Mouse (Mus musculus): ENCODE results near the gene Zbtb20.

The Zbtb20 gene

DNA sequence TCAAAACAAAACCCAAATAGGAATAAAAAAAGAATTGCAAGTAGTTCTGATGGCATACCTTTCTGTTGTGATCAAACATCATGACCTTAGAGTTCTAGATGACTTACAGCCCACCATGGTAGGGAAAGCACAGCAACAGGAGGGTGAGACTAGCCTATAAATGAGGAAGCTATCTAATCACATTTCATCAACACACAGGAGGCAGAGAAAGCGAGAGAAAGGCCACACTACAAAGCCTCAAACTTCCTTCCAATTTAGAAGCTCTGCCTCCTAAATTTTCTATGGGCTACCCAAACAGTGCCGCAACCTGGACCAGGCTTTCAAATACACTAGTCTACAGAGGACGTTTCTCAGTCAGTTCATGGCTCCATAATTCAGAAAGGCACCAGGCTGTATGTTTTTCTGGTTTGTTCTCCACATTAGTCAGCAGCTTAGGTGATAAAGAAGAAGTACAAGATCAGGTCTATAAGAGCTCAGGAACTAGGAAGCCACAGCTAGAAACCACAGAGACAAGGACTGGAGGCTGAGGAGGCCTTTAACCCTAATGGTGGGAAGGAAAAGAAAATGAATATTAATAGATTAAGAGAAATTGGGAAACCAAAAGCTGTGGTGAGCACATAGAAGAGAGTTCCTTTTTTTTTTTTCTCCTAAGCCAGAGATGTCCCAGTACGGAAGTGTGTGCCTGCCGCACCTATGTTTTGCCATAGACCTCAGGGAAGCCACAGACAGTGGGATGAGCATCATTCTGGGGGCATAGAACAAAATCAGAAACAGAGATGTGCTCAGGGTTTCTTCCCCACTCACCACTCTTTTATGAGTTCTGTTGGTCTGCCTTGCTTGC lies 572.7 kb downstream of the Zbtb20 start:
- no peak for DNase-seq (ENCODE audit: low read depth, low spot score)

DNA sequence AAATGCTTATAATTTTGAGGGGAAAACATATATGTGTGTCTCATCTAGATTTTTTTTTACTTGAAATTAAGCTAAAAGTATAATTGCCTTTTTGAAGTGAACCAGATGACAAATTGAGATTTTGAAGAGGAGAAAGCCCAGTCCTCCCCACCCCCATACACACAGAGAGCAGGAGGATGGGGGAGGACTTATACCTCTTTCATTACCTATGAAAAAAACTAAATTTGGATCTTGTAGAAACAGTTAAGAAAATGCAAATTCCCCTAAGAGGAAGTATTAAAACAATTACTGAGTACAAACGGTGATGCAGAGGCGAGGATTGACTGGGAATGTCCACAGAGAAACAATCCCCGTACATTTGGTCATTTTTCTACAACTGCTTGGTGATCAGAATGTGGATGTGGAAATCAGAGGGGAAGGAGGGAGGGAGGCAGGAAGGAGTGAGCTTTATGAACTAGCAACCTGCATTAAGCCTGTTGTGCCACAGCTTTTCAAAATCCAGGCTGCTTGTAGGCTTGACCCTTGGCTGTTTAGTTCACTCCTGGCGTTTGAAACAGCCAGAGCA lies 578.8 kb downstream of the Zbtb20 start:
- no peak for DNase-seq (ENCODE audit: low read depth, low spot score)

DNA sequence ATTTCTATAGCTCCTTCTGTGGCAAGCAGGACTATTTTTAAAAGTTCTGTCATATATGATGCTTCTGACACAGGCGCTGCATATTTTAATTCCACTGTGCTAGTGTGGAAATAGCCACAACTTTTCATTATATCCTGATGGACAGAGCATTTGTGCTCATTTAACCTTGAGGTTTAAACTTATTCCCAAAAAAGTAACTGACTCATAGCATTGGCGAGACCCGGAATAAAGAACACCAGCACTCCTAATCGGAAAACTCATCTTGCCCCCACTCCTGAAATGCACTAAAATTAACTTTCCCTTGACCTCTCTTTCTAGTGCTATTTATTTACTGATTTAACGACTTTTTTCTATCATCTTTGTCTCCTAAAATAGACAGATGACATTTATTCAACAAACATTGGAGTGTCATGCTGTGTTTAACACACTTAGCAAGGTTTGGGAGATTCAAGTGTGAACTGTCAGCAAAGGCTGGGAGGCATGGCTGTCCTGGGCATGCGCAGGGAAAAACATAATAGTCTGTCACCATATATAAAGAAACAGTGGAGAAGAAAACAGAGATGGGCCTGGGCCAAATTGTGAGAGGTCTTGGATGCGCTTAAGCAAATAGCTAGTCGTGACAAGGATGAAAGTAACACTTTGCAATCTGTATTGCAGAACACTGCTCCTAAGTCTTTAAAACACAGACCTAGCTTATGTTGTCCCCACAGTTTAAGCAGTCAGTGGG lies 580.9 kb downstream of the Zbtb20 start:
- no peak for DNase-seq (ENCODE audit: low read depth, low spot score)

DNA sequence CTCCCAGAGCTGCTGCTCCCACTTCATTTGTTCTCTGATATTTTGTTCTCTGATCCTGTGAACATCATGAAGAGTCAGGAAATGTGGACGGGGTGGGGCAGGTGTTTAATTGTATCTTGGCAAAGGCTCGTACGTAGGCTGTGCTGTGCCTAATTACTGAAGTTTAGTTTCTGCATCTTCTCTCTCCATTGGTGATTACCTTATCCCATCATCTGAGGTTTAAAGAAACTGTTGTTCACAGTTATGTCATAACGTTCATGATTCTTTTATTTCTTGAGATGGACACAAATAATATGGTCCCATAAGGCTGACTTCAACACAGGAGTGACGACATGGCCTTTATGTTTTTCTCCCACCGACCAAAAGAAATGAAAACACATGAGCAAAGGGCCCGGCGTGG lies 582.1 kb downstream of the Zbtb20 start:
- no peak for DNase-seq (ENCODE audit: low read depth, low spot score)

DNA sequence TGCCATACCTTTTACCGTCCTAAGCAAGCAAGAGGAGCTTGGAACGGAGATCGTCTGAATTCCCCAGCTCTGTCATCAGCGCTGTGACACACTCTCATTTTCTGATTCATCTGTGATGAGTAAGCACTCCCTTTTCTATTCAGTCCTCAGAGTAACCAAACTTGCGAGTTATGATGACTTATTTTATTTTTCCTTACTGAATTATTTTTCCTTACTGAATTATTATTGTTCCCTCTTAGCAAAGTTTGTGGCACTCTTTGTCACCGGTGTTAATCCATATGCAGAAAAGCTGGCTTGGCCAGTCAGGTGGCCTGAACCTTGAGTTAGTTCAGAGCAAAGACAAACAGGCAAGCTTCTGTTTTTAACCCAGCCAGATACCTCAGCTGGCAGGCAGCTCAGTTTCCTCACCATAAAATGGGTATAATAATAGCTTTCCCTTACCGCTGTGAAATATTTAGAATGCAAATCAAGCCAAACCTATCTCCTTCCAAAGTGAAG lies 583.1 kb downstream of the Zbtb20 start:
- no peak for DNase-seq (ENCODE audit: low read depth, low spot score)

DNA sequence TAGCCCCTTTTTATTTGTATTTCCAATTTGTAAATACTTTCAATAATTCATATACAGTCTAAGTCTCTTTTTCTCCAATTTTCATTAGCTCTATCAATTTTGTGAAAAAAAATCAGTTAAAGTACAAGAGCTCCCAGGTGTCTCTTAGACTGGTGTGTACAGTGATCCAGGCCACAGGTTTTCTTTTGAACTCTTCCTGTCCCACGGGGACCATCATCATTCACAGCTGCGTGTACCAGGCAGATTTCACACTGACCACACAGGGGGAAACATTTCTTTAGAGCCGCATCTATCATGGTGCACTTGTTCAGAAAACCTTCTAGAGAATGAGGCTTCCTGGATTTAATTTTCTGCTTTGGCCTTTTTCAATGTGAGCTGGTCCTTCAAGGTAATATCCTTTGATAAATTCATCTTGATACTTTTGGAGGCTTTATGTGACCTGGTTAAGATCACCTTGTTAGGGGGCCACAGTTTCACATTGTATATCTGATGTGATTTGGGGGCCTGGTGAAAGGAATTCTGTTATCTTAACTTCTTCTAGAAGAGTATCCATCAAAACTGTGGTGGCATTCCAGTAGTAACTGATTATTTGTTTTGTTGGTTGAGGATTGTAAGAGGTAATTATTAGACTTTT lies 586.2 kb downstream of the Zbtb20 start:
- DNase-seq (ENCODE audit: low read depth, low spot score), result no peak

DNA sequence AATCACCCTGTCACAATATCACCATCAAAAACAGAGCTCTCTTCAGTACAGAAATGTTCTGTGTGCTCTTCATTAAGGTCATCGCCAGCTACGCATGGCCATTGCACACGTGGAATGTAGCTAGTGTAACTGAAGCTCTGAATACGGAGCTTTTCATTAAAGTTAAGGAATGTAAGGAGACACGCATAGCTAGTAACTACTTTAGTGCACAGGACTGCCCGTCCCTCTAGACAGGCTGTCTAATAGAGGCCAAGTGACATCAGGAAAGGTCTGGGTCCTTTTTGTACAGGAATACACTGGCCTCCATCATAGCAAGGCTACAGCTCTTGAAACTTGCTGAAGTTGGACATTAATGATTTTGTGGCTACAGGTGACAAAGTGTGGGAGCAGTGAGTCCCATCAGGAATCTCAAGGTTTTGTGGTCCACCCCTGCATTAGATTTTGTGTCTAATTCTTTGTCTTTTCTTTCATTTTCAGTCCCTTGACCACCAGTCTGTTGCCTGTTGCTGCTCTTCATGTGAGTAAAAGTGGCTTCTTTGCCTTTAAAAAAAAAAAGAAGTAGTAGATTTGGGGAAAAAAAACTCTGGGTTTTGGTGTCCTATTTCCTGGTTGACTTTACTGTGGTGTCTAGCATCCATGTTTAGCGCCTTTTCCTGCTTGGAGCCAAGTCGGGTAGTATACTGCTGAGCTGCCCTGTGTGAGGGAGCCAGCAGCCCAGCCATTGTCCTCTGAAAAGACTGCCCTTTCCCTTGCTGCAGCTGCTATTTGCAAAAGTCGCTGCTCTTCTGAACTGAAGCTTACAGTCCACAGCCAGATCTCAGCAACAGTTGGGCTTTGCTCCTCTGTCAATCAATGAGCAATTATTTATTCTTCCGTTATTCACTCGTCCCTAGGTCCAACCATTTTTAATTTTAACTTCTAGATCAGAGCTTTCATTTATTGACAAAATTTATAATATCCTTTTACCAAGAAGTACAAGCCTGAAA lies 587.1 kb downstream of the Zbtb20 start:
- DNase-seq (ENCODE audit: low read depth, low spot score), result no peak

DNA sequence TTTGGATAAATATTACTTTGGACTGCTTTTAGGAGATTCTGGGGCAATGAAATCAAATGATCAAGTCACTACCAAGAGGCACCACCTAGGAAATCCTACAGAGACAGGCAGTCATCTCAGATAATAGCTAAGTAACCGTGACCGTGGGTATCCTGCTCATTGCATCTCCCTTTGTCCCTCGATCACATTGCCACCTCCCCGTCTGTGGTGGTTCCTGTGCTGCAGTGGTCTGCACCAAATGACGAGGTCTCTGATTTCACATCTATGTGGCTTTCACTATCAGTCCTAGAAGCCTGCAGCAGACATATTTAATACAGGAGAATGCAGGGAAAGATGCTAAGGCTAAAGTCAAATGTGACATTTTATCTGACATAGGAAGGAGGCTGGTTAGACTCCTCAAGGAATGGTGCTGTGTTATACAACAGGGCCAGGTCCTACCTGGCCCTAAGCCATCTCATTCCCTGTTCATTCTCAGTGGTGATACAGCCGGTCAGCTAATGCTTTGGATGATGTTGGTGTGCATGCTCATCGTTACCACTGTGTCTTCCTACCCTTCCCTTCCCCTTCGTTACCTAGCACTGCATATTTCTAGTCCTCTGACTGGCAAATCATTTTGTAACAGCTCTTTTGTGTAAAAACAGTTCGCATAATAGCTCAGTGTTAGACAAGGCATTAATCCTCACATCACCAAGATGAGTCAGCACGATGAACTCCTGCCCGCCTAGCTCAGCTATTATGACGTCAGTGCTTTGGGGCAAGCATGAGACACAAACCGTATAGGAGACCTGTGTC lies 588.2 kb downstream of the Zbtb20 start:
- no peak for DNase-seq (ENCODE audit: low read depth, low spot score)

DNA sequence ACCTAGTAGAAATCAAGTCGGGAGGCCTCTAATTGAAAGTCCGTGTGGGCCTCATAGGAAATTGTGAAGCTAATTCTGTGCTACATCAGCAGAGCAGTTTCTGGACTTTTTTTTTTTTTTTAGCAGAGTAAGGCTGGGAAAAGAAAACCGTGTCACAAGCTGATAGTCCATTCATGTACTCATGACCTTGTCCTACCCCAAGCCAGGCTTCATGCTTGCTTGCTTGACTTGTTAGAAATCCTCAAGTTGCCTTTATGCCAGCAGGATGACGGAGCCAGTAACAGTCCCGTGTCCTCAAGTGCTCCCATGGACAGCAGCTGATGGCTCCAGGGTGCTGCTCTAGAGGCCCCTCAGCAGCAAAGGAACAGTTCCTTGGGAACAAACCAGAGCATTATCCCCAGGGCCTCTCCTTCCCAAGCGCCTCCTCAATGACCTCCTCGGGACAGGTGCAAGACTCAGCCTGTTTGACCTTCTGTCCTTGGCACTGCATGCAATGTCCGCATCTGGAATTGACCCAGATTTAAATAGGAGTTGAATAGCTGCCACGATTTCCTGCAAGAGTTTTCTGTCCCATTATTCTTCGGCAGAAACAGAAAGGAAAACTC lies 588.9 kb downstream of the Zbtb20 start:
- DNase-seq (ENCODE audit: low read depth, low spot score), result no peak

DNA sequence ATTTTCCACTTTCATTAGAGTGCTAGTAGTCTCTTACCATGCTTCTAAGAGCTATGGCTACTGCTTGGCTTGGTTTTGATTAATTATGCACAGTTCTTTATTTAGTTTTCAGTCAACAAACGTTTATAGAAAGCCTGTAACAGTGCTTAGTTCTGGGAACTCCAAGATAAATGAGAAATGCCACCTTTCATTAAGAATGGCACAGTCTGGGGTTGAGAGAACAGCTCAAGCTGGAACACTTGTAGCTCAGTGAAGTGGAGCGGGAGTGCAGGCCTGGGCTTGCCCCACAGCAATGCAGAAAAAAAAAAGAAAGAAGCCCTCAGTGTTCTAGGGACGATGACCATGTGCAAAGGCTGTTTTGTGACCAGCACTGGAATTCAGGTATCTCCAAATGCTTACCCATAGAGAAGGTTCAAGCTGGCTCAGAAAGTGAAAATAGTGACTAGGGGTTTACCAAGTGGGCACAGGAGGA lies 589.7 kb downstream of the Zbtb20 start:
- no peak for DNase-seq (ENCODE audit: low read depth, low spot score)

DNA sequence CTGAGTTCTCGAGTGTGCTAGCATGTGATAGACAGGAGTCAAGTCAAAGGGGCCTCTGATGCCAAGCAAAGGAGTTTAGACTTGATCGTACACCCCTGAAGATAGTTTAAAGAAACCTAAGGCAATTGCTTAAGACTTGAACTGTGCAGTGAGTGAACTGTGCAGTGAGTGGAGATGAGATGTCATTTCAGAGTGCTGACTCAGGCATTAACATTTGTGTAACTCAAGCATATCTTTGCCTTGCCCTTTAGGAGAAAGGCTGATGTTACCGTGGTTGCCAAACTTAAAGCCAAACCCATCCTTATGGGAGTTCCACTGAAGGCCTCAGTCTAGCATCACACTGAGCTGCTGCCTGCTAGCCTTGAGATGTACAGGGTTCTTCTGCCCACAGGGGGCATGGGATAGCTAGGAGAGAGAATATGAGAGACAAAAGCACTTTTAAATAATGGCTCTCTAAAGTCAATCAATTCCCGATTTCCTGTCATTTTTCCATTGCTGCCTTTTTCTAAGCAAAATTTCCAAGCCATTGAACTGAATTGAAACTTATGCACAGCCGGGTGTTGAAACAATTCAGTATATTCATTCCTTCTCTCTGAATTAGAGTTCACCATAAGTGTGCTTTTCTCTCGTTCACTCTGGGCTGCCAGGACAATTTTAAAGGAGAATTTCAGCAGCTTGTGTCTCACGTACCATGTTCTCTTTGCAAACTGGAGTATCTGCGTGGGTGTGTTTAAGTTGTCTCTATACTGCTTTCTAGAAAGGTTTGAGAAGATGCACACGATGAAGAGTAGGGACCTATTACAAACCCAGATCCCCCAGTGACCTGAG lies 590.5 kb downstream of the Zbtb20 start:
- DNase-seq (ENCODE audit: low read depth, low spot score), result no peak

DNA sequence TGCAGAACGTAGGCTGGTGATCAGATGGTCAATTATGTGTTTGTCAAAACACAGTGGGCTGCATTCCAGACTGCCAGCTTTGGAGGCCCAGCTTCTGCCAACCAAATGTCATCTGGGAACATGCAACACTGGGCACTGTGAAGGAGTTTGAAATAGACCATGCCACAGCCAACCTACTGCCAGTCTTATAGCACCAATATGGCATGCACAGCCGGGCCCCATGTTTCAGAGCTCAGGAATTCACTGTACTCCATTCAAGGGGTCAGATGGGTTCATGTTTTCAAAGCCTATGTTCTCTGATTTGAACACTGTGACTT lies 591.0 kb downstream of the Zbtb20 start:
- no peak for DNase-seq (ENCODE audit: low read depth, low spot score)

DNA sequence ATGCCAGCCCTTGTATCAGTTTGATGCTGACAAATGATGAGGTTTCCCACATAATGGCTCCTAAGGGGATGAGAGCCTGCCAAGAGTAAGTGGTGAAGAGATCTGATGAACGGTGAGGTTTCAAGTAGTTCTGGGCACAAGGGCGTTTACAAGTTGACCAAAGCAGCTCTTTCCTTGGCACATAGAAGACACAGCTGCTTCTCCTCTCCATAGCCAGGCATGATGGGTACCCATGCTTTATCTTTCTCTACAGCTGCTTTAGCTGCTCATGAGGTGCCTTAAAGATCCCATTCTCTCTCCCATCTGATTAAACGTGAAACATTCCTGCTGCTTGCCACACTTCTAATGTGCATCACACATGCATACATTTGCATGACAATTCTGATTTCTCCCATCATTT lies 595.4 kb downstream of the Zbtb20 start:
- no peak for DNase-seq (ENCODE audit: low read depth, low spot score)

DNA sequence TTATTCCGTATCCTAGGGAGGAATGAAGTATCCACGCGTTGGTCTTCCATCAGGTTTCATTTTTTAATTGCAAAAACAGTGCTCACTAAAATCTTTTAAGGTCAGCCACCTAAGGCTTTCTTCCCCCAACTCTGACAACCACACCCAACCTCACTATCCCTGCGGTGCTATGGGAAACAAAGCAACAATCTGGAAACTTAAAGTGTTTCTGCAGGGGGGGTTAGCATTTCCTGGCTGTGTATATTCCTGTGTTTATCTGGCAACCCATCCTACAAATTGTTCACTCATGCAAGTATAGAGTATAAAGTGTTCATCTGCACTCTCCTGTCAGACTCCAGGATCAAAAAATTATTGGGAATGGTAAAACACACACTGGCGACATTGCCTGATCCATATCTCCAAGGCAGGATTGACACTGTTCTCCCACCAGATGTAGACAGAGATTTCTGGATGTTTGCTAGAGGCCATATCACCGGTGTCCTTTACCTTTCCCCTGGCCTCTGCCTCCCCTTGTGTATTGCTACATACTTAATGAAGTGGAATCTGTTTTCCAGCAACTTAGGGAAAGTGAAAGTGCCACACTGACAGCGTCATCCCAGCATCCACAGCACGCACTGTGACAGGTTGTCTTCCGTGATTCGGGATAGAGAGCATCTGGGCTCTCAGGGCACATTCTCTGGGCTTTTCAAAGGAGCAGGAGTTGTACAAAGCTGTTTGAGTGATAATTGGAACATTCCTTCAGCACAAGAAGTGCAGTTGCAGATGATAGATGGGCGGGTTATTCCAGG lies 599.5 kb downstream of the Zbtb20 start:
- no peak for DNase-seq (ENCODE audit: low read depth, low spot score)

DNA sequence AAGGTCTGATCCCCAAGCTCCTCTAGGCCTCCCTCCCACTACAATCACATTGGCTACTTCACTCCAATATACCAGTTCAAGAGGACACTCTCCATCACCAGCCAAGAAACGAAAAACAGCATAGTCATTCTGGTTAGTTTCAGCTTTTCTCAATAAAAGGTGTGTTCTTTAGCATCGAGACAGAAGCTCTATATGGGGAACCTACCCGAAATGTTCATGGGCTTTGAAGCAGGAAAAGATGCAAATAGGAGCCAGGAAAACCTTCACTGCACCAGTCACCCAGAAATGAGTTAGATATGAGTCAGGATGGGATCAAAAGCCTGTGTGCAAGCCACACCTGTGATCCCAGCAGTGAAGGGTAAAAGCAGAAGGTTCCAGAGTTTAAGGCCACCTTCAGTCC lies 601.2 kb downstream of the Zbtb20 start:
- no peak for DNase-seq (ENCODE audit: low read depth, low spot score)

DNA sequence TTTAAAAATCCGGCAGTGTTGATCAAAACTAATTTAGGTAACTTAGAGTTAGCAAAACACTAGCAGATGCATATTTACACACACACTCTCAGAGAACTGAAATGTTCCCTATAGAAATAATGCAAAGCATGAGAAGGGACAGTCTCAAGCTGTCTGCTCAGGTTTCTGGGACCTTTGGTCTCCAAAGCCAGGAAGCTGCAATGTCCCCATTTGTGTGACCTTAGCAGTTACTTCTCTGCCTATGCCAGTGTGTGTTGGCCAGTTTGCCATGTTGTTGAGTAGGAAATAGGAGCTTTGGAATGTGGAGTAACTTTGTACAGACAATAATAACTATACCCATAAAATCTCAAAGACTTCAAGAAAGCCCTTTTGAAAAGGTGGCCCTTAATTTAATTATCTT lies 602.7 kb downstream of the Zbtb20 start:
- no peak for DNase-seq (ENCODE audit: low read depth, low spot score)

DNA sequence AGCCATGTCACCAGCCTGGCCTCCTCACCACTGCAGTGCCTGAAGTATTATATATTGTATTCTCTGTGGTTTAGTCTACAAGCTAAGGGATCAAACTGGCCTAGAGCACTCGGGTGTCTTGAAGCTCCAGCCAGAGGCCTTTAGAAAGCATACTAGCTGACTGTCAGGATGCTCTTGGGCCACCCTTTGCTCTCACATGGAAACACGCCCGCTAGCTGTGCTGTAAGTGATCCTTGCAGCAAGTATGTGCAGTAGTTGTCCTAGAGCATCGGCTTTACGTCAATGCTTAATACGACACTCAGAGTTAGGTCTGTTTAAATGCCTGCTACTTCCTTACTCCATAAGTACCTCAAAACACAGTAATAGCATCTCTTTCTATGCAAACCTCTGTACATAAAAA lies 604.9 kb downstream of the Zbtb20 start:
- DNase-seq (ENCODE audit: low read depth, low spot score), result no peak

DNA sequence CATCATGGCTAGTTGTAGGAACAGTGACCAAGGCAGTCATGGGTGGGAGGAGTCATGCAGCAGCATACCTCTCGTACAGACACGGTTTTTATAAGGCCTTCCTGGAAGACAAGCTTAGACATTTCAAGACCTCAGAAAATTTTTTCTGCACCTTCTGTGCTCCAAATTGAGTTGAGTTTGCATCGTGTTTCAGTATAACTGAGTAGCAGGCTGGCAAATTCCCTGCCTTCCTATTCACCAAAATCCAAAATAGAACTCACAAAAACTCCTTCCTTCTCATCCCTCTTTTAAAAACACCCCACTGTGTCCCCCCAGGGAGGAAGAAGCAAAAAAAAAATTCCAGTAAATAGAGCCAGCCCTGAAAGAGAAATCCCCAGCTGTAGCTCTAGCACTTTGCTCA lies 606.4 kb downstream of the Zbtb20 start:
- DNase-seq (ENCODE audit: low read depth, low spot score), result no peak

All from c-Kit-negative CD71-positive TER-119-positive erythroid progenitor cells, embryonic 14.5 days (primary cell).